23 mouse cellular contexts compared by ENCODE assay signal in the genomic region with DNA sequence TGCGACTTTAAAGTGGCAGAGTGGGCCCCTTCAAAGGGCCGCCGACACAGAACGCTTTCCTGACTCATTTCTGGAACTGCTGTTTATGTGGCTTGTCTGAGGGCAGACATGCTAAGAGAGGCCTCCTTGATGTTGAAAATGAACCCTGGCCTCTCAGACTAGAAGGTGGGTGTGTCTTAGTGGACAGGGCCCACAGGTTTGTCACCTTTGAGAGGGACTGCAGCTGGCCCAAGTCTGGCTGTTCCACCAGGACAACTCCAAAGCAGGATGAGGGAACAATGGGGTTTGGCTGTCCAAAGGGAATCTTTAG. TPM values are rescaled to one million over a fixed set of nuclear protein-coding genes. Genes with fewer than 3 reads are reported as not detected.
DNase-seq lines count a peak whose midpoint lies in the region; ATAC-seq and TF ChIP-seq lines count a peak whose summit lies in the region.
"Had no signal": no experiment of that assay in that cellular context is flagged by ENCODE, and none has a peak within 500 bp of the region (broad histone marks: within the 10 kb centered on the region; RNA-seq: fewer than 3 reads in every experiment).

No protein-coding gene starts in this region.

- no peak for TF ChIP-seq POLR2A in embryonic fibroblast, embryonic 13.5 days (IDR thresholded peaks at IDR 0.05; ENCODE audit: low read depth, low read length)

- TF ChIP-seq CTCF in embryonic fibroblast, embryonic 13.5 days (IDR thresholded peaks at IDR 0.05; ENCODE audit: borderline replicate concordance, insufficient read depth, low read length), result no peak

- 58% methylated on average over 4 of the region's 4 CpGs for WGBS in heart, embryonic 12.5 days
- WGBS in limb, embryonic 13.5 days, result 67% methylated on average over 4 of the region's 4 CpGs

- no peaks in the 10 kb centered on the region for H3K27me3 ChIP-seq in heart, embryonic 12.5 days (replicated peaks)
- no peaks in the 10 kb centered on the region for H3K27me3 ChIP-seq in megakaryocyte, embryonic 14.5 days (replicated peaks)
- no peaks in the 10 kb centered on the region for H3K27me3 ChIP-seq in limb, embryonic 13.5 days
- H3K27me3 ChIP-seq: forebrain, embryonic 12.5 days; midbrain, embryonic 15.5 days had no signal

- no peak overlapping the region for H3K4me2 ChIP-seq in heart, embryonic 12.5 days
- no peak overlapping the region for H3K4me2 ChIP-seq in limb, embryonic 13.5 days (replicated peaks)
- H3K4me2 ChIP-seq: forebrain, embryonic 12.5 days; midbrain, embryonic 15.5 days had no signal

- ATAC-seq in heart, embryonic 12.5 days (ENCODE audit: insufficient number of reproducible peaks, low FRiP score), result no peak
- ATAC-seq in megakaryocyte, adult 5-6 weeks (ENCODE audit: poor library complexity, severe bottlenecking), result no peak
- ATAC-seq in limb, embryonic 13.5 days (ENCODE audit: low FRiP score, low read depth), result no peak
- ATAC-seq: liver, postnatal 0 days; midbrain, embryonic 15.5 days had no signal

- H3K4me3 ChIP-seq in heart, embryonic 12.5 days, result no peak overlapping the region
- H3K4me3 ChIP-seq in megakaryocyte, embryonic 14.5 days (replicated peaks), result peak overlapping the region; percentile 55
- no peak overlapping the region for H3K4me3 ChIP-seq in embryonic fibroblast, embryonic 13.5 days (ENCODE audit: insufficient read depth, low read length)
- H3K4me3 ChIP-seq in limb, embryonic 13.5 days, result no peak overlapping the region
- H3K4me3 ChIP-seq: forebrain, embryonic 12.5 days; hindbrain, embryonic 10.5 days; midbrain, embryonic 15.5 days had no signal

- intact Hi-C loops in heart, postnatal 10 days (cut with DNase I), result no loop called here

- H3K4me1 ChIP-seq in heart, embryonic 12.5 days (replicated peaks), result peaks cover 45% of the 10 kb centered on the region
- peaks cover 96% of the 10 kb centered on the region for H3K4me1 ChIP-seq in megakaryocyte, embryonic 14.5 days
- H3K4me1 ChIP-seq in embryonic fibroblast, embryonic 13.5 days (ENCODE audit: control insufficient read depth, insufficient read depth, low read length), result peaks cover 14% of the 10 kb centered on the region
- peaks cover 30% of the 10 kb centered on the region for H3K4me1 ChIP-seq in limb, embryonic 13.5 days
- H3K4me1 ChIP-seq: midbrain, embryonic 15.5 days had no signal

- H3K9me3 ChIP-seq in heart, embryonic 12.5 days (replicated peaks), result no peaks in the 10 kb centered on the region
- H3K9me3 ChIP-seq in megakaryocyte, embryonic 14.5 days, result no peaks in the 10 kb centered on the region
- no peaks in the 10 kb centered on the region for H3K9me3 ChIP-seq in limb, embryonic 13.5 days
- H3K9me3 ChIP-seq: forebrain, embryonic 12.5 days; hindbrain, embryonic 10.5 days; midbrain, embryonic 15.5 days had no signal

- peak overlapping the region; percentile 37; the same call in 1 of the 2 replicates for H3K27ac ChIP-seq in heart, embryonic 12.5 days (ENCODE audit: poor library complexity, severe bottlenecking)
- peak overlapping the region; percentile 39 for H3K27ac ChIP-seq in embryonic fibroblast, embryonic 13.5 days (ENCODE audit: insufficient read depth, low read length)
- 0 out of 2 replicates have a peak overlapping the region, but pooled peaks have one; percentile 7 for H3K27ac ChIP-seq in limb, embryonic 13.5 days
- H3K27ac ChIP-seq: forebrain, embryonic 12.5 days; macrophage; midbrain, embryonic 15.5 days had no signal

- H3K36me3 ChIP-seq in heart, embryonic 12.5 days, result no peaks in the 10 kb centered on the region
- H3K36me3 ChIP-seq in megakaryocyte, embryonic 14.5 days (replicated peaks; ENCODE audit: low read length), result peaks cover 82% of the 10 kb centered on the region
- peaks cover 20% of the 10 kb centered on the region for H3K36me3 ChIP-seq in limb, embryonic 13.5 days
- H3K36me3 ChIP-seq: forebrain, embryonic 12.5 days; midbrain, embryonic 15.5 days had no signal

- H3K9ac ChIP-seq in heart, embryonic 12.5 days, result no peak overlapping the region
- no peak overlapping the region for H3K9ac ChIP-seq in limb, embryonic 13.5 days
- H3K9ac ChIP-seq: forebrain, embryonic 12.5 days; liver, postnatal 0 days; midbrain, embryonic 15.5 days had no signal

- no peak for DNase-seq in heart, postnatal 10 days
- DNase-seq in natural killer cell, adult 2 months (ENCODE audit: low spot score in 2 of 2), result no peak
- DNase-seq in left cerebral cortex, adult 8-10 months (ENCODE audit: low spot score in 2 of 2), result no peak
- DNase-seq: adrenal gland, postnatal 25 days; cerebellum, adult 8-10 months; gastrocnemius, postnatal 14 days; liver, postnatal 0 days; right cerebral cortex, adult 18-20 months; spleen, adult 18-20 months had no signal

RNA-seq across cellular contexts. Expression of a gene that starts 12.5 kb away (rescaled TPM):
- 22.5 TPM in 2 replicates for polyA plus RNA-seq in heart, embryonic 12.5 days (2016; fragmentation: Nextera tagmentation; extraction: Ambion mirVana)
- total RNA-seq in heart, postnatal 10 days (2021), result 1 to 10 TPM; 7.5 to 8.2 TPM
- 145 and 281 TPM in 2 replicates for polyA plus RNA-seq in megakaryocyte, embryonic 14.5 days (2012; ENCODE audit: insufficient read depth, low replicate concordance)
- total RNA-seq in megakaryocyte, adult 5-6 weeks (2015), result 89.4 and 92.0 TPM in 2 replicates
- total RNA-seq in megakaryocyte, adult 5-6 weeks (2017), result 41.7 and 44.5 TPM in 2 replicates
- polyA plus RNA-seq in embryonic fibroblast, embryonic 13.5 days (2011; ENCODE audit: insufficient read length, low read depth, missing spikeins), result 31.6 and 66.5 TPM in 2 replicates
- 20.4 and 21.2 TPM in 2 replicates for polyA plus RNA-seq in limb, embryonic 13.5 days (2015; fragmentation: Nextera tagmentation; extraction: Ambion mirVana)
- 10 to 100 TPM; 17.4 to 20.2 (median 18.7) TPM for total RNA-seq in left cerebral cortex, adult 8-10 months (2022)

RNA-seq across cellular contexts. Expression of a gene that starts 47.0 kb away (rescaled TPM):
- 0.31 TPM in 1 of 2 replicates, not detected in the other for polyA plus RNA-seq in heart, embryonic 12.5 days (2016; fragmentation: Nextera tagmentation; extraction: Ambion mirVana)
- not detected for total RNA-seq in heart, postnatal 10 days (2021)
- polyA plus RNA-seq in megakaryocyte, embryonic 14.5 days (2012; ENCODE audit: insufficient read depth, low replicate concordance), result 0.77 TPM in 1 of 2 replicates, not detected in the other
- not detected in 2 replicates for total RNA-seq in megakaryocyte, adult 5-6 weeks (2015)
- not detected in 2 replicates for total RNA-seq in megakaryocyte, adult 5-6 weeks (2017)
- polyA plus RNA-seq in embryonic fibroblast, embryonic 13.5 days (2011; ENCODE audit: insufficient read length, low read depth, missing spikeins), result not detected in 2 replicates
- not detected in 2 replicates for polyA plus RNA-seq in limb, embryonic 13.5 days (2015; fragmentation: Nextera tagmentation; extraction: Ambion mirVana)
- 1 to 10 TPM in 1 of 4 experiments, under 1 TPM in 2, not detected in 1; 0.80 to 1.3 (median 0.93) TPM for total RNA-seq in left cerebral cortex, adult 8-10 months (2022)
- total RNA-seq: adrenal gland, postnatal 25 days; common myeloid progenitor, adult 5-6 weeks; gastrocnemius, postnatal 14 days; layer of hippocampus, adult 18-20 months; left cerebral cortex, adult 18-20 months had no signal
- polyA plus RNA-seq: forebrain, embryonic 12.5 days; hindbrain, embryonic 10.5 days; intestine, embryonic 14.5 days; limb, embryonic 11.5 days; liver, postnatal 0 days; macrophage; midbrain, embryonic 15.5 days had no signal
